Mouse (Mus musculus): ENCODE data around the gene Phactr2. TPM values are rescaled to one million over a fixed set of nuclear protein-coding genes. Genes with fewer than 3 reads are reported as not detected.

Gene Phactr2
- polyA plus RNA-seq, 1 experiment from 2014 or later: 7.0 TPM

- ATAC-seq: no peak
- Histone ChIP-seq H3K9ac (ENCODE audit: low read depth, low read length) (no peak overlapping the region), H3K4me3 (ENCODE audit: low read depth, low read length) (no peak overlapping the region), H3K9me3 (replicated peaks; ENCODE audit: control insufficient read depth, low read length, poor library complexity, severe bottlenecking) (no peaks in the 10 kb centered on the region), H3K4me2 (ENCODE audit: low read length) (no peak overlapping the region), H3K36me3 (ENCODE audit: control insufficient read depth, insufficient read depth, low read length) (no peaks in the 10 kb centered on the region), H3K27me3 (ENCODE audit: control insufficient read depth, insufficient read depth, low read depth, low read length) (no peaks in the 10 kb centered on the region), H3K4me1 (ENCODE audit: control insufficient read depth, insufficient read depth, low read length) (no peaks in the 10 kb centered on the region; the same call in 1 of the 2 replicates), H3K27ac (ENCODE audit: low read length) (no peak overlapping the region)
- 87% methylated on average over 5 of the region's 5 CpGs for WGBS
These were observed 237.3 kb downstream of the Phactr2 start for GRCm38 (mm10) chr10:13236866-13237265.

DNA sequence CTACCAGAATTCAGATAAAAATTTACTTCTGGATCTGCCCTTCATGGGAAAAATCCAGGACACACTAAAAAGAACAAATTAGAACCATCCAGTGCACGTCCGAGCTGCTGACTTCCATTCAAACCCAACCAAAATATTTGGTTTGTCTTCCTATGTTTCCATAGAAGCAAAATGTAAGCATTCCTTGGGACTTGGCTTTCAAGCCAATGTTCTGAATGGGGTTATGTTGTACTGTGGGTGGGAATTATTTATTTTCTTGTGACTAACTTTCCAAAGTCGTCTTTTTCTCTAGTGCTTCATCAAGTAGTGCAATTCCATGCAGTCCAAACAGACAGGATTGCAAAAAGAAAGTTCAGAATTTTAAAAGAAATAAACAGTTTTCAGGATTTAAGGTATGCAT is 239.7 kb downstream of the Phactr2 start:
- no peak overlapping the region for H3K9ac ChIP-seq (ENCODE audit: low read depth, low read length)
- no peaks in the 10 kb centered on the region for H3K27me3 ChIP-seq (ENCODE audit: control insufficient read depth, insufficient read depth, low read depth, low read length)
- no peaks in the 10 kb centered on the region for H3K36me3 ChIP-seq (ENCODE audit: control insufficient read depth, insufficient read depth, low read length)
- WGBS: 69% methylated on average over 3 of the region's 3 CpGs
- no peaks in the 10 kb centered on the region; the same call in 1 of the 2 replicates for H3K4me1 ChIP-seq (ENCODE audit: control insufficient read depth, insufficient read depth, low read length)
- ATAC-seq: no peak
- H3K4me3 ChIP-seq (ENCODE audit: low read depth, low read length): no peak overlapping the region
- no peak overlapping the region for H3K4me2 ChIP-seq (ENCODE audit: low read length)
- H3K9me3 ChIP-seq (replicated peaks; ENCODE audit: control insufficient read depth, low read length, poor library complexity, severe bottlenecking): no peaks in the 10 kb centered on the region
- H3K27ac ChIP-seq (ENCODE audit: low read length): no peak overlapping the region

GRCm38 (mm10) chr10:13233941-13234340 is 240.3 kb downstream of the Phactr2 start:
- Histone ChIP-seq H3K27me3 (ENCODE audit: control insufficient read depth, insufficient read depth, low read depth, low read length) (no peaks in the 10 kb centered on the region), H3K27ac (ENCODE audit: low read length) (no peak overlapping the region), H3K4me3 (ENCODE audit: low read depth, low read length) (no peak overlapping the region), H3K9ac (ENCODE audit: low read depth, low read length) (no peak overlapping the region), H3K9me3 (replicated peaks; ENCODE audit: control insufficient read depth, low read length, poor library complexity, severe bottlenecking) (no peaks in the 10 kb centered on the region), H3K4me1 (ENCODE audit: control insufficient read depth, insufficient read depth, low read length) (no peaks in the 10 kb centered on the region; the same call in 1 of the 2 replicates), H3K4me2 (ENCODE audit: low read length) (no peak overlapping the region), H3K36me3 (ENCODE audit: control insufficient read depth, insufficient read depth, low read length) (no peaks in the 10 kb centered on the region)
- 70% methylated on average over 10 of the region's 10 CpGs for WGBS
- ATAC-seq: no peak

DNA sequence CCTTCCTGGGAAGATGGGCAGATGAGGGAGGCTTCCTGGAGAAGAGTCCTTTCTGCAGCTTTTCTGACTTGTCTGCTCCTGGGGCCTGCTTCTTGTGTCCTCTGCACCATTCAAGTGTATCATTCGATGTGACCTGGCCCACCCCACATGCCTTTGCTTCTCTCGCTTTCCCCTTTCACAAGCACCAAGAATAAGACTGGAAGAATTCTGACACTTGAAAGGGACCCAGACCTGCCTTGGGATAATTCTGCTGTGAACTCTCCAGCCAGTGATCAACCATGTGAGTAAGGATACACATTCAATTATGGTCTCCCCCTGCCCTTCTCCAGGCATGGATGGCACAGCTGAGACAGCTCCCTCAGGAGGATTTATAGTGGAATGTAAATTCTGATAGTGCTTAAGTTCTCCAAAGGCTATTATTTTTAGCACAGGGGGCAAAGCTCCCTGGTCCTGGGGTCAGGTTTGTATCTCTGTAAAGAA is 241.0 kb downstream of the Phactr2 start:
- H3K4me2 ChIP-seq (ENCODE audit: low read length): no peak overlapping the region
- no peak overlapping the region for H3K27ac ChIP-seq (ENCODE audit: low read length)
- no peak for ATAC-seq
- H3K9ac ChIP-seq (ENCODE audit: low read depth, low read length): no peak overlapping the region
- H3K36me3 ChIP-seq (ENCODE audit: control insufficient read depth, insufficient read depth, low read length): no peaks in the 10 kb centered on the region
- H3K4me3 ChIP-seq (ENCODE audit: low read depth, low read length): no peak overlapping the region
- H3K27me3 ChIP-seq (ENCODE audit: control insufficient read depth, insufficient read depth, low read depth, low read length): no peaks in the 10 kb centered on the region
- no peaks in the 10 kb centered on the region; the same call in 1 of the 2 replicates for H3K4me1 ChIP-seq (ENCODE audit: control insufficient read depth, insufficient read depth, low read length)
- H3K9me3 ChIP-seq (replicated peaks; ENCODE audit: control insufficient read depth, low read length, poor library complexity, severe bottlenecking): no peaks in the 10 kb centered on the region
- WGBS: 35% methylated on average over 2 of the region's 2 CpGs

DNA sequence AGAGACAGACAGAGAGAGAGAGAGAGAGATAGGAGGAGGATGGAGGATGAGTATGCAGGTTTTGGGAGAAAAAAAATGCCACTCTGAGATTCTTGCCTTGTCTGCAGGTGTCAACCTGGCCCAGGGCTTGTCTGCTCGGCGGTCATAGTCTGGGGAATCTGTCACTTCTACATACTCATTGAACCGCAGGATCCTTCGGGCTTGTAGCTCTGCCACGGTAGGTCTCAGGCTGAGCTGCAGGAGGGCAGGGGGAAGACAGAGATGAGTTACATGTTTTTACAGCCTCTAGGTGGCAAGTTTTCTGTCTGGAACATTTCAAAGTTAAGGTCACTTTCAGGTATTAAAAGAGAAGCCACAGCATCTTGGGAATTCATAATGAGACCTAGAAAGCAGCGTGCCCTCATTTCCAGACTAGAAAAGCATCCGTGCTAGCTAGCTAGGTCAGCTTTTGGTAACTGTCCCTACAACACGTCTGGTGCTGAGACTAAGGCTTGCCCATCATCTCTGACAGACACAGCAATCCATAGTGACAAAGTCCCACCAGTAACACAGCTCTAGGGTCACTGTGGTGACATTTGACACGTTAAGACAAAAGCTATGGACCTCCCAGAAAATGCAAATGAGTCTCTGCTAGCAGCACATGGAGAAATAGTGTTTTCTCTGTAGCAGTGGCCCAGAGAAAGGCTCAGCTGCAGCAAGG is 241.6 kb downstream of the Phactr2 start:
- Histone ChIP-seq H3K4me3 (ENCODE audit: low read depth, low read length) (no peak overlapping the region), H3K27me3 (ENCODE audit: control insufficient read depth, insufficient read depth, low read depth, low read length) (no peaks in the 10 kb centered on the region), H3K27ac (ENCODE audit: low read length) (no peak overlapping the region), H3K36me3 (ENCODE audit: control insufficient read depth, insufficient read depth, low read length) (no peaks in the 10 kb centered on the region), H3K4me2 (ENCODE audit: low read length) (no peak overlapping the region), H3K4me1 (ENCODE audit: control insufficient read depth, insufficient read depth, low read length) (no peaks in the 10 kb centered on the region; the same call in 1 of the 2 replicates), H3K9me3 (replicated peaks; ENCODE audit: control insufficient read depth, low read length, poor library complexity, severe bottlenecking) (no peaks in the 10 kb centered on the region), H3K9ac (ENCODE audit: low read depth, low read length) (no peak overlapping the region)
- 42% methylated on average over 9 of the region's 9 CpGs for WGBS
- no peak for ATAC-seq

GRCm38 (mm10) chr10:13230716-13231115 is 243.5 kb downstream of the Phactr2 start:
- H3K9me3 ChIP-seq (replicated peaks; ENCODE audit: control insufficient read depth, low read length, poor library complexity, severe bottlenecking): no peaks in the 10 kb centered on the region
- no peaks in the 10 kb centered on the region for H3K36me3 ChIP-seq (ENCODE audit: control insufficient read depth, insufficient read depth, low read length)
- 89% methylated on average over 7 of the region's 7 CpGs for WGBS
- no peak overlapping the region for H3K4me2 ChIP-seq (ENCODE audit: low read length)
- no peak overlapping the region for H3K9ac ChIP-seq (ENCODE audit: low read depth, low read length)
- no peak overlapping the region for H3K4me3 ChIP-seq (ENCODE audit: low read depth, low read length)
- H3K27ac ChIP-seq (ENCODE audit: low read length): no peak overlapping the region
- H3K27me3 ChIP-seq (ENCODE audit: control insufficient read depth, insufficient read depth, low read depth, low read length): no peaks in the 10 kb centered on the region
- H3K4me1 ChIP-seq (ENCODE audit: control insufficient read depth, insufficient read depth, low read length): no peaks in the 10 kb centered on the region; the same call in 1 of the 2 replicates
- no peak for ATAC-seq

GRCm38 (mm10) chr10:13225377-13226063 is 248.7 kb downstream of the Phactr2 start:
- 85% methylated on average over 7 of the region's 7 CpGs for WGBS
- no peak overlapping the region for H3K27ac ChIP-seq (ENCODE audit: low read length)
- no peaks in the 10 kb centered on the region for H3K36me3 ChIP-seq (ENCODE audit: control insufficient read depth, insufficient read depth, low read length)
- no peaks in the 10 kb centered on the region for H3K9me3 ChIP-seq (replicated peaks; ENCODE audit: control insufficient read depth, low read length, poor library complexity, severe bottlenecking)
- H3K4me3 ChIP-seq (ENCODE audit: low read depth, low read length): no peak overlapping the region
- no peak for ATAC-seq
- no peaks in the 10 kb centered on the region for H3K27me3 ChIP-seq (ENCODE audit: control insufficient read depth, insufficient read depth, low read depth, low read length)
- no peaks in the 10 kb centered on the region for H3K4me1 ChIP-seq (ENCODE audit: control insufficient read depth, insufficient read depth, low read length)
- H3K4me2 ChIP-seq (ENCODE audit: low read length): no peak overlapping the region
- H3K9ac ChIP-seq (ENCODE audit: low read depth, low read length): no peak overlapping the region

DNA sequence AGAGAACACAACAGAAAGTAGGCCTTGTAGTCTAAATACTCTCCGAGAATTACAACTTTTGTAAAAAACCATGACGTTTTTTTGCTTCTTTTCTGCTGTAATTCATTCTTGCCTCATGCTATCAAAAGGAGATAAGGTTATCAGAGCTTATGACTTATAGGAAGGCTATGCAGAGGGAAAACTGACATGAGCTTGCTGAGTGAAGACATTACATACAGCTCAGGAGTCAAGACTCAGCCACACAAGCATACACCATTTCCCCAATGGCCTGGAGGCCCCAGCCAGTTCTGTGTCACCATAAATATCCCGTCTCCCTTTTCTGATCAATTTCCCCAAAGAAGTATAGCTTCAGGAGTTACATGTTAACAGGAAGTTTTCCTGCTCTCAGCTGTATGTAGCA is 252.1 kb downstream of the Phactr2 start:
- H3K9ac ChIP-seq (ENCODE audit: low read depth, low read length): no peak overlapping the region
- no peak for ATAC-seq
- no peak overlapping the region for H3K4me3 ChIP-seq (ENCODE audit: low read depth, low read length)
- no peaks in the 10 kb centered on the region for H3K9me3 ChIP-seq (replicated peaks; ENCODE audit: control insufficient read depth, low read length, poor library complexity, severe bottlenecking)
- no peak overlapping the region for H3K27ac ChIP-seq (ENCODE audit: low read length)
- no peaks in the 10 kb centered on the region for H3K4me1 ChIP-seq (ENCODE audit: control insufficient read depth, insufficient read depth, low read length)
- 93% methylated on average over 3 of the region's 3 CpGs for WGBS
- no peaks in the 10 kb centered on the region for H3K27me3 ChIP-seq (ENCODE audit: control insufficient read depth, insufficient read depth, low read depth, low read length)
- H3K4me2 ChIP-seq (ENCODE audit: low read length): no peak overlapping the region
- no peaks in the 10 kb centered on the region for H3K36me3 ChIP-seq (ENCODE audit: control insufficient read depth, insufficient read depth, low read length)

DNA sequence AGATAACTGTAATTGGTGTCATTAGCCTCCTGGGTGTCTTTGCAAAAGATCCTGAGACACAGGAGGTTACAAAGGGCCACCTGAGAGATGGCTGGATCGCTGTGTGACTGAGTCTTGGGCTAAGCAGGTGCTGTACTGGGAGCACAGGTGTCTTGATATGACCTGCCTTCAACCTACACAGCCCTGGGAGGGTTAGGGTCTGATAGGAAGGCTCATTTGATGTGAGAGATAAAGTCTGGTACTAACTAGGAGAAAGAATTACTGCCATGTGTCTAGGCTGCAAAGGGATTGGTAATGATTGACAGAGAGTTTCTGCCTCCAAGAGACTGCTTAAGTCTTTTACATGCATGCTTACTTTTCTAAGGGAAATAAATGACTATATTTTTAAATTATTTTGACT is 254.2 kb downstream of the Phactr2 start:
- WGBS: 71% methylated on average over 1 of the region's 1 CpGs
- Histone ChIP-seq H3K4me1 (ENCODE audit: control insufficient read depth, insufficient read depth, low read length) (no peaks in the 10 kb centered on the region), H3K27ac (ENCODE audit: low read length) (no peak overlapping the region), H3K9me3 (replicated peaks; ENCODE audit: control insufficient read depth, low read length, poor library complexity, severe bottlenecking) (no peaks in the 10 kb centered on the region), H3K36me3 (ENCODE audit: control insufficient read depth, insufficient read depth, low read length) (no peaks in the 10 kb centered on the region), H3K27me3 (ENCODE audit: control insufficient read depth, insufficient read depth, low read depth, low read length) (no peaks in the 10 kb centered on the region), H3K9ac (ENCODE audit: low read depth, low read length) (no peak overlapping the region), H3K4me3 (ENCODE audit: low read depth, low read length) (no peak overlapping the region), H3K4me2 (ENCODE audit: low read length) (no peak overlapping the region)
- no peak for ATAC-seq

Measured in midbrain, embryonic 16.5 days (tissue).